Mouse (Mus musculus) lung, postnatal 0 days (tissue): ENCODE results near the gene Psg16. TPM values are rescaled to one million over a fixed set of nuclear protein-coding genes. Genes with fewer than 3 reads are reported as not detected.

Experiments used
- ATAC-seq: fragments of 200-750 bp; cut with Nextera tagmentation; 2 replicates; pipeline ENCODE4 v1.8.0; 2017; ENCODE audit warnings: moderate library complexity
- DNase-seq: peaks from one replicate; pipeline ENCODE4 v3.0.0-alpha.2; 2016; ENCODE audit warnings: low spot score
- H3K27ac ChIP-seq: fragments of 300-500 bp; sonication (generic); 2 replicates; pipeline ENCODE4 v1.5.1; 2014; ENCODE audit warnings: antibody characterized with exemption, mild to moderate bottlenecking, low read length, mixed read lengths
- H3K27me3 ChIP-seq: fragments of 300-500 bp; sonication (generic); replicated peaks from 2 replicates; pipeline ENCODE4 v1.6.1; 2014; ENCODE audit warnings: low read length, mixed read lengths; ENCODE audit not compliant: insufficient read depth
- H3K36me3 ChIP-seq: fragments of 300-500 bp; sonication (generic); 2 replicates; pipeline ENCODE4 v1.6.1; 2014; ENCODE audit warnings: low read length, mixed read lengths; ENCODE audit not compliant: insufficient read depth
- H3K4me1 ChIP-seq: fragments of 300-500 bp; sonication (generic); 2 replicates; pipeline ENCODE4 v1.6.1; 2014; ENCODE audit warnings: antibody characterized with exemption, low read depth, low read length, mixed read lengths; ENCODE audit not compliant: insufficient read depth
- H3K4me2 ChIP-seq: fragments of 300-500 bp; sonication (generic); replicated peaks from 2 replicates; pipeline ENCODE4 v1.6.1; 2014; ENCODE audit warnings: low read depth, mild to moderate bottlenecking, low read length, moderate library complexity, mixed read lengths
- H3K4me3 ChIP-seq: fragments of 300-500 bp; sonication (generic); 2 replicates; pipeline ENCODE4 v1.5.1; 2014; ENCODE audit warnings: low read depth, low read length
- H3K9ac ChIP-seq: fragments of 300-500 bp; sonication (generic); replicated peaks from 2 replicates; pipeline ENCODE4 v1.6.1; 2014; ENCODE audit warnings: low read depth, mild to moderate bottlenecking
- H3K9me3 ChIP-seq: fragments of 300-500 bp; sonication (generic); 2 replicates; pipeline ENCODE4 v1.6.1; 2016; ENCODE audit warnings: low read length, mixed read lengths
- CTCF ChIP-seq: IDR thresholded peaks from 2 replicates; pipeline ENCODE4 v1.5.1; 2016; ENCODE audit warnings: antibody characterized with exemption, mild to moderate bottlenecking
- EP300 ChIP-seq: IDR thresholded peaks from 2 replicates; pipeline ENCODE4 v1.6.1; 2016; ENCODE audit warnings: antibody characterized with exemption, mild to moderate bottlenecking, control low read depth
- WGBS: fragments of 180-500 bp; shearing (Covaris S2); extraction: QIAGEN DNeasy Blood & Tissue Kit; methylation state at CpG from one replicate; pipeline ENCODE4 v1.1.7; 2014; 5-methylcytosine and 5-hydroxymethylcytosine counted together
- polyA plus RNA-seq: library from polyadenylated mRNA; unstranded; fragments of >200 nt; fragmentation: Nextera tagmentation; extraction: Ambion mirVana; gene quantifications from 2 replicates; pipeline ENCODE4 v1.2.1, GENCODE M21; 2015

Psg16 gene
- polyA plus RNA-seq, 1 experiment from 2014 or later: 0.21 TPM

GRCm38 (mm10) chr7:17055287-17055946 lies 18.4 kb upstream of the Psg16 start:
- Histone ChIP-seq H3K4me1 (peaks cover 24% of the 10 kb centered on the region), H3K9ac (no peak overlapping the region), H3K27me3 (no peaks in the 10 kb centered on the region), H3K9me3 (no peaks in the 10 kb centered on the region), H3K4me2 (peak overlapping the region; percentile 80), H3K4me3 (peak overlapping the region; percentile 39; the same call in 1 of the 2 replicates), H3K36me3 (peaks cover 15% of the 10 kb centered on the region; the same call in 1 of the 2 replicates), H3K27ac (peak overlapping the region; percentile 43; the same call in 1 of the 2 replicates)
- no peak for TF ChIP-seq EP300
- WGBS: 86% methylated on average over 4 of the region's 4 CpGs
- ATAC-seq (no peak), DNase-seq (no peak)

DNA sequence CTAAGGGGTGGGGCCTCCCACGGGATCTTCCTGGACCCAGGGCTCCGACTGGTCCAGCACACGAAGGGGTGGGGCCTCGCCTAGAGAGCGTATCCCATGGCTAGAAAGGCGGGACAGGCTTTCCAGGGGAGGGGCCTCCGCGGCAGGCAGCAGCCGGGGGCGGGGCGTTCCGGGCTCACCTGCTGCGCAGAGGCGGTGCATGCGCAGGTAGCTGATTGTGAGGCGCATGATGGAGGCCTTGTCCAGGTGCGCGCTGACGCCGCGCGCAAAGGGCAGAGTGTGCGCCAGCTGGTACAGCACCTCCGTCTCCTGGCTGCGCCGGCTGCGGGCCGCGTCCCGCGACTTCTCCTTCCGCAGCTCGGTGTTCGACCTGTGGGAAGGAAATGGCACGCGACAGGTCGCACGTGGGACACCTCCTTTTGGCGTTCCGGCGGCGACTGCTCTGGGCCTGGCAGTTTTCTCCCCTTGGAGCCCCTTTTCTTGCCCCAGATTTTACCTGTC lies 17.7 kb upstream of the Psg16 start:
- ATAC-seq (peak; percentile 59), DNase-seq (peak; percentile 98)
- H3K27ac ChIP-seq: peak overlapping the region; percentile 96
- peak overlapping the region; percentile 80 for H3K4me2 ChIP-seq
- peaks cover 10% of the 10 kb centered on the region; the same call in 1 of the 2 replicates for H3K36me3 ChIP-seq
- WGBS: 2% methylated on average over 34 of the region's 42 CpGs
- no peaks in the 10 kb centered on the region for H3K27me3 ChIP-seq
- no peak for TF ChIP-seq CTCF
- no peak for TF ChIP-seq EP300
- H3K9ac ChIP-seq: peak overlapping the region; percentile 60
- peak overlapping the region; percentile 39 for H3K4me3 ChIP-seq
- no peaks in the 10 kb centered on the region for H3K9me3 ChIP-seq
- H3K4me1 ChIP-seq: peaks cover 24% of the 10 kb centered on the region

DNA sequence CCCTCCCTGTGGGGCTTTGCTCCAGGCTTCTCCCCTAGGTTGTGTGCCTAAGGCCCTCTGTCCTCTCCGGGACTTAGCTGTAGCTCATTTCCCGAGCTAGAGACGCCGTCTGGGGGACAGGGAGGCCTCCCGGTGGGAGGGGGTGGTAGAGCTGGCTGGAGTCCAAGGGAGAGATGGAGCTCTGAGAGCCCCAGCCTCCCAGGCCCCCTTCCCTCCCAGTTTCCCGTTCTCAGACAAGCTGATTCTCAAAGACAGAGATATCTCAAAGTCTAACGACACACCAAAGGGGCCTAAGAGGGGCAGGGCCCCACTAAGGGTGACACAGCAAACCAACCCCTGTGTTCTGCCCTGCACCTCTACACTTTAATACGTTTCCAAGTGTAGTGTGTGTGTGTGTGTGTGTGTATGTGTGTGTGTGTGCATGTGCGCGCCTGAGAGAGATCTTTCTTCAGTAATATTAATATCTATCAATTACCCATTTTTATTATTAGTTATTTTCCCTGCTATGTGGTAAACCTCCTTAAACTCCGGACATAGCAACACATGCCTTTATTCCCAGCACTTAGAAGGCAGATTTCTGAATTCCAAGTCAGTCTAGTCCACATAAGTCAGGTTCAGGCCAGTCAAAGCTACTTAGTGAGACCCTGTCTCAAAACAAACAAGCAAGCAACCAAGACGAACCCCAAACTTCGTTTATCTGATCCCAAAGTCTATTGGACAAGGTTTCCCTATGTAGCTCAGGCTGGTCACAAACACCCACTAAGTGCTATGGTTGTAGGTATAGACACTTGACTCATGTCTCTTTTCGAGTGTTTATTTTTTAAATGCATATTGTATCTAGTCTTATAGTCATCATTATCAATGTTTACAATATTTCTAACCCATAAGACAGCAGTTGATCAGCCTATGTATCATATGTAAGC lies 17.0 kb upstream of the Psg16 start:
- Histone ChIP-seq H3K27me3 (no peaks in the 10 kb centered on the region), H3K27ac (peak overlapping the region; percentile 96), H3K9me3 (no peaks in the 10 kb centered on the region), H3K4me2 (peak overlapping the region; percentile 80), H3K4me1 (peaks cover 24% of the 10 kb centered on the region), H3K9ac (peak overlapping the region; percentile 60), H3K36me3 (peaks cover 10% of the 10 kb centered on the region; the same call in 1 of the 2 replicates), H3K4me3 (peak overlapping the region; percentile 39)
- DNase-seq (peak; percentile 81), ATAC-seq (no peak)
- TF ChIP-seq EP300 (0 out of 2 replicates have a peak, but pooled peaks have one; percentile 32), CTCF (no peak)
- 14% methylated on average over 13 of the region's 14 CpGs for WGBS

GRCm38 (mm10) chr7:17058071-17058689 lies 15.7 kb upstream of the Psg16 start:
- H3K4me1 ChIP-seq: peaks cover 24% of the 10 kb centered on the region
- DNase-seq: peak; percentile 99
- peak overlapping the region; percentile 96 for H3K27ac ChIP-seq
- H3K4me3 ChIP-seq: no peak overlapping the region
- H3K27me3 ChIP-seq: no peaks in the 10 kb centered on the region
- peak overlapping the region; percentile 36 for H3K9ac ChIP-seq
- ATAC-seq: peak; percentile 83
- H3K9me3 ChIP-seq: no peaks in the 10 kb centered on the region
- TF ChIP-seq CTCF (peak; percentile 61), EP300 (peak; percentile 99)
- peaks cover 10% of the 10 kb centered on the region; the same call in 1 of the 2 replicates for H3K36me3 ChIP-seq
- under 1% methylated on average over 15 of the region's 16 CpGs for WGBS
- peak overlapping the region; percentile 74 for H3K4me2 ChIP-seq

GRCm38 (mm10) chr7:17058816-17059462 lies 14.9 kb upstream of the Psg16 start:
- ATAC-seq: peak; percentile 11

More at GRCm38 (mm10) chr7:17058816-17059462, 14.9 kb upstream of the Psg16 start:
- peak; percentile 94 for DNase-seq
- H3K27me3 ChIP-seq: no peaks in the 10 kb centered on the region
- no peak overlapping the region; the same call in 1 of the 2 replicates for H3K4me3 ChIP-seq
- TF ChIP-seq EP300: peak; percentile 61; the same call in 1 of the 2 replicates
- no peak for TF ChIP-seq CTCF
- H3K9me3 ChIP-seq: no peaks in the 10 kb centered on the region
- H3K4me1 ChIP-seq: peaks cover 24% of the 10 kb centered on the region
- peak overlapping the region; percentile 73 for H3K9ac ChIP-seq
- 4% methylated on average over 8 of the region's 8 CpGs for WGBS
- peak overlapping the region; percentile 96 for H3K27ac ChIP-seq
- H3K4me2 ChIP-seq: peak overlapping the region; percentile 74
- peaks cover 3% of the 10 kb centered on the region; the same call in 1 of the 2 replicates for H3K36me3 ChIP-seq
